Mouse (Mus musculus) frontal cortex, postnatal 36 days (tissue): ENCODE results near the gene Fam122a.

ENCODE experiments used
- DNase-seq, 2 experiments: peaks; one replicate each; pipeline ENCODE4 v3.0.0; 2022; ENCODE audit warnings: low spot score in 2 of 2

Gene Fam122a

GRCm38 (mm10) chr19:24490275-24490674 is 13.1 kb upstream of the Fam122a start:
- no peak for DNase-seq

DNA sequence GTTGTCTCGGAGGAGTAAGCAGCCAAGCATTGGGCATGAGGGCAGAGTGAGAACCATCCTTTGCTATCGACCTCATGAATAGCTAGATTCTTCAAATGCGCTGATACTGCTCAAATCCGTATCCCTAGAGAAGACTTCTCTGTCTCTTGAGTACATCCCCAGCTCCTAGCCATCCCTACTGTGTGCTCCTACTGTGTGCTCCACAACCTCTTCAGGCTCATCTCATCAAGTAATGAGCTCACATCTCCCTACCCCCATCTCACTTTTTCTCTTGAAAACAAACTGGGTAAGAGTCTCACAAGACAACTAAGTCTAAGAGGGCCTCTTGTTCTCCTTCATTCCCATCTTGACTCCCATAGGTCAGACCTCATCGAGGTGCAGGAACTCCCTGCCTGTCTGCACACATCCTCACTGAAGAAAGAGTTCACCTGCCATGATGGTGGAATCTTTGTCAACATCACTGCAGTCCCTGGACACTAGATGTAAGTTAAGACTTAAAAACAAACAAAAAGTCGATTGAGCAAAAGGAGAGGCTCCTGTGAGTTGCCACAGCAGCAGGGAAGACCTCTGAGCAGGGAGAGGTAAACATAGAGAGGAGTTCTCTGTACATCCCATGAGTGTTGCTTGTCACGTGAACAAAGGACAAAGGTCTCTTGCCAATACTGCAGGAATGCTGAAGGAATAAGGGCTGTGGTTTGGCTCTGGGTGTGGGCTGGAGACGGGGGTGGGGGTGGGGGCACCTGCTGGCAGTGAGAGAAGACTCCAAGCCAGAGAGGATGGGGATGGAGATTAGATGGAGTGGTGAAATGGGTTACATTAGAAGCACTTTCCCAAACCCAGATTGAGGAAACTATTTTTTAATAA is 9.5 kb upstream of the Fam122a start:
- no peak for DNase-seq

DNA sequence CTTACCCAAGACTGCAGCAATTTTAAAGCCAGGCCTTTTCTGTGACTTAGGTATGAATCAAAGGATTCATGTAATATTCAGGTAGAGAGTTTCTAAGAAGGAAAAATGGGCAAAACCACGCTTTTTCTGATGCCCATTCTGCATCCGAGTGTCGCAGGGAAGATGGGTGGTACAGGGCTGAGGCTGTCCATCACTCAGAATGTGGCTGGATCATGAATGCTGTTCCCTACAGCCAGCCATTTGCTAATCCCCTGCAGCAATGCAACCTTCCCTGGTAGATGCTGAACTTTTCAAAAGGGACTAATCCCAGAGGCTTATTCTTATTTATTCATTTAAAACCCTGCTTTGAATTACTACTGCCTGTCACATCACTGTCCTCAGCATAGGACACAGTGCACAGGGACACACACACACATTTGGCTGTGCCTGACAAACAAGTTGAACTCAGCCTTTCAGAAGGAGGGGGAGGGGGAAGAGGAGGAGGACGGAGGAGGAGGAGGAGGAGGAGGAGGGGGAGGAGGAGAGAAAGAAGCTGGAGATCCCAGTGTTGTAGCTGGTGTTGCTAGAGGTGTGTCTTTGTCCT is 7.5 kb upstream of the Fam122a start:
- DNase-seq: no peak

DNA sequence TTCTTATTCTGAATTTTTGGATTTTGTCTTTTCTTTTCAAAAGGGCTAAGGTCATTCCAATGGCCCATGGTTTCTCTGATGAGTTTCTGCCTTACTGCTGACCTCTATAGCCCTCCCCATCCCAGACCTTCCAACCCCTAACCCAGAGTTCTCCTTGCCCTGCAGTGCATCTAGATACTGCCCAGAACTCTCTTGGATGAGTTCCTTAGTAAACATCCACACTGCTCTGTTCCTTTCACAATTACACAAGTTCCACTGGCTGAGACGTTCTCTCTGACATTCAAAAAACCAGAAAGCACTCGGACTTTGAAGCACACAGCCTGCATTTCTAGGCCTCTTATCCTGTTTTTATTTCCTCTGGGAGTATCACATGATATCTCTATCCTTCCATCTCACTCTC is 3.8 kb upstream of the Fam122a start:
- no peak for DNase-seq

- DNase-seq: peak in 1 of 2 experiments; percentile 19
Observed at GRCm38 (mm10) chr19:24476461-24476860, 695 bp downstream of the Fam122a start.

DNA sequence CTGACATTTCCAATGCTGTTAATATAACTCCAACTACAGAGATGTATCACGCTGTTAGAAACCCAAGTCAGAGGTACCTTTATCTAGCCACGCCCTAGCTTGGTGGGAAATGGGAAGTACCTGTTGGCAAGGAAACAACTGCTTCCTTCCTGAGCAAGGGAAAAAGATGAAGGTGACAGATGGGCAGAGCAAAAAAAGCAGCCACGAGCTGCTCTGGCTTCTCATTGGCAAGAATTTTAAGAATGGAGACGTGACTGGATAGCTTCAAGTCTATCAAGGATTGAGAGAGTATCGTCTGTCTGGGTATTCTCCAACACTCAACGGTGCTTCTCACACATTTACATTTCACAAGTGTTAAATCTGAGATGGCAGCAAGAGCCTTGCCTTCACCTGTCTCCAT is 1.9 kb downstream of the Fam122a start:
- DNase-seq: no peak

GRCm38 (mm10) chr19:24472512-24472911 is 4.6 kb downstream of the Fam122a start:
- no peak for DNase-seq

DNA sequence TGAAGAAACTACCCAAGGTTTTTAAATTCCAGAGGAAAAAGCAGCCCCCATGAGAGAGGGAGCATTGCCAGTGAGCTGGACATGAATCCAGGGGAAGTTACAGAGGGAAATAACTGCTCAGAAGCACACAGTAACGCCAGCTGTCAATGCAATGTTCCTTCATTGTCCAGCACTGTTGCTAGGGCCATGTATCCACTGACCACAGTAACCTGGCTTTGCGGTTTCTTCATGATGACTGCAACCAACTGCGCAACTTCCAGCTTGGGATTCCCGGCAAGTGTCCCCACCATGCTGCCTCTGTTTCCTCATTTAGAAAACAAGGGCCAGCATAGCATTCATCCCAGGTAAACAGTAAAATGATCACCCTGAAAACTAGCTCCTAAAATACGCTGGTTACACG is 5.6 kb downstream of the Fam122a start:
- no peak for DNase-seq

DNA sequence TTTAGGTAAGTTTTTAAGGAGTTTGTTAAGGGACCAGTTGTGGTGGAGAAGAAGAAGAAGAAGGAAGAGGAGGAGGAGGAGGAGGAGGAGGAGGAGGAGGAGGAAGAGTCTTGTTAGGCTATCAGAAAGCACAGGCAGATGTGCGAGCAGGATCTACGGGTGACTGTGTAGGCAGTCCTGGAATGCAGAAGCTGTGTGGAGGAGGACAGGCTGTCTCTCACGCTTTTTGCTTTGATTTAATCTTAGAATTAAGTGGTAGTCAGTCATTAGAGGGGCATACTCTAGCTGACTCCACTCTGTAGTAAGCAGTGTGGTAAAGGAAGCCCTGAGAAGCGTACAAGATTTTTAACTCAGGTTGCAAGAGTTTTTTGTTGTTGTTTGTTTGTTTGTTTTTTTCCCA is 7.9 kb downstream of the Fam122a start:
- DNase-seq: no peak

- no peak for DNase-seq
Observed at GRCm38 (mm10) chr19:24468616-24469015, 8.5 kb downstream of the Fam122a start.

- no peak for DNase-seq
Observed at GRCm38 (mm10) chr19:24463011-24463410, 14.1 kb downstream of the Fam122a start.

DNA sequence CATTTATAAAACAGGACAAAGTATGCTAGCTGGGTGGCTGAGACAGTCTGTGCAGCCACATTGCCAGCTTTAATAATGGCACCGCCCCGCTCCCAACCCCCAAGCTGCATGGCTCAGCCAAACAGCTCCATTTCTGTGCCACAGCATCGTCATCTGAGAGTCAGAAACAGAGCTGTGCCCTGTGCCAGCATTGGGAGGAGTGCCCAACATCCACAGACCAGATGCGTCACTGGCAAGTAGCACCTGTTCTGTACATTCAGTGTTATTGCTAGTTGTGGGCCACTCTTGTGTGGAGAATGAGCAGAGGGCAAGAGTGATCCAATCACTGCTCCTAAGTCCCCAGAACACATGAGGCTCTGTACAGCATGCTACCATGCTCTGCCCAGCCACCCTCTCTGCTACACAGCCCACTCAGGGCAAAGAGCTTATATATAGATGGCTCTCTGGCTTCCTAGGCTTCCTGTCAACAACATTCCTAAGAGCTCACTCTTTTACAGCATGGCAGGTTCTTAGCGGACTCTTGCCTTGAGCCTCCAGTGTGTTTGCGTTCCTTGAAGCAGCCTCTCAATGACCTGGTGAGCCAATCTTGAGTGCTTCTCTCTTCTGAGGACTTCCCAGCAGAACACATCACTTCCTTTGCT is 20.4 kb downstream of the Fam122a start:
- peak; percentile 41 to 45 for DNase-seq

DNA sequence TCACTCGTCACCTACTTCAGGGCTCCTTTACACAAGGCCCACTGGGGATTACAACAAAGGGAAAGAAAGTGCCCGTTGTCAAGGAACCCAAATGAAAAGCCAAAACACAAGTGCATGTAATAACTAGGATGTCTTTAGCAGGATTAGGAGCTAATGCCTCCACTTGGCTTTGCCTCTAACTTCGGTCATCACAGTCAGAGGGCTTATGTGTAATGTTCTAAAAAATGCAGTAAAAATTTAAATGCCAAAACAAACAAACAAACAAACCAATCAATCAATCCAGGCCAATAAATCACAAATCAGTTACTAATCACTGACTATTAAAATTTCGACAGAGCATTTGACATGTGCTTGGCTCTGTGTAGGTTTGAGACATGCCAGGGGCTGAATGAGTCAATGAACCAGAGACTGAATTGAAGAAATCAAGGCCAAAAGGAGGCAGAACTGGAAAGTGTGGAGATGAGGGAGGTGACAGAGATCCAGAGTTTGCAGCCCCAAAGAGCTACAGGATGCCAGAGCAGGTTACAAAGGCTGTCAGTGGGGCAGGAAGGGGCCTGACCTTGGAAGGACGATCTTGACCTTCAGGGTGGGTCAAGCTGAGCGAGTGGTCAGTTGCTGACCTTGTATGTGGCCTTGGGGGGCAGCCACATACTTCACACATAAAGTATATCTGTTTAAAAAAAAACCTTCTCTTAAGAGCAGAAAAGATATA is 21.8 kb downstream of the Fam122a start:
- no peak for DNase-seq

DNA sequence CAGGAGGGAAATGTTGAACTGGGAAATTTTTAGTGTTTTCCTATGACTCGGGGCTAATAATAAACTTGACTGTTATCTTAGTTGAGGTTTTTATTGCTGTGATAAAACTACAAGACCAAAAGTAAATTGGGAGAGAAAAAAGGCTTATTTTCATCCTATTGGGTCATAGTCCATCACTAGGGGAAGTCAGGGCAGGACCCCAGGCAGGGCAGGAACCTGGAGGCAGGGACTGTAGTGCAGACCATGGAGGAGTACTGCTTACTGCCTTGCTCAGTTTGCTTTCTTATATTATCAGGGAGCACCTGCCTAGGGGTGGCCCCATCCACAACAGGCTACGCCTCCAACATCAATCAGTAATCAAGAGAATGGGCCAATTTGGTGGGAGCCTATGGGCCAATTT is 22.7 kb downstream of the Fam122a start:
- DNase-seq: no peak

DNA sequence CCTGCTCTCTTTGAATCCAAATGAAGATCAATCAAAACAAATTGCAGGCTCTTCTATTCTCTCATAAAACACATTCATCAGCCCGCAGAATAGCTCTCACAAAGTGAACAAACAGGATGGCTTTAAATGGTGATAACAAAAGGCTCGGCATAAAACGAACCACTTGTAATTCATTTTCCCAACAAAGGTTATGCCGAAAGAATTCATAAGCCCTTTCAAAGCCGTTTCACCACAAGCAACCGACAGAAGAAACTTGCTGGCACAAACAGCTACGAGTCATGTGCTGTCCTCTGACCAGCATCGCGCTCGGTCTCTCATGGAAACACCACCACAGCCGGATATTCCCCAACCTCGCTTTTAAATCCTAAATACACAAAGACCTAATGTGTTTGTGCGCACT is 23.8 kb downstream of the Fam122a start:
- peak; percentile 29 to 33 for DNase-seq

GRCm38 (mm10) chr19:24452441-24452898 is 24.7 kb downstream of the Fam122a start:
- no peak for DNase-seq

- DNase-seq: no peak
Observed at GRCm38 (mm10) chr19:24451626-24452025, 25.5 kb downstream of the Fam122a start.

GRCm38 (mm10) chr19:24450740-24451139 is 26.4 kb downstream of the Fam122a start:
- DNase-seq: no peak

- DNase-seq: no peak
Observed at GRCm38 (mm10) chr19:24444322-24444721, 32.8 kb downstream of the Fam122a start.

DNA sequence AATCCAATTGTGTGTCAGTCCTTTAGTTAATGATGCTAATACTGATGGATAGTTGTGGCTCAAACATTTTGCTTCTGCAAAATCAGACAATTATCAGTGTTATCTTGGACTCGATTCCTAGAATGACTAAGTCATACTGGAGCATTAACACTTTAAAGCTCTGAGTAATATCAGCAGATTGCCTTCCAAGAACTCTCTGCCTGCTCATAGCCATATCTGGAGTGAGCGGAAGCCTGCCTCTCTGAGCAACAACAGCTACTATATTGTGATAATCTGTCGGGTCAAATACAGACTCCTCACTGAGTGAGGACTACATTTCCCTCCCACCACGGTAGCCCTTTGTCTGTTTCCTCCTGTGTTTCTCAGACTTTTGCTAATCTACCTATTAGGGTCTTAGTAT is 37.4 kb downstream of the Fam122a start:
- DNase-seq: no peak

- no peak for DNase-seq
Observed at GRCm38 (mm10) chr19:24434291-24434690, 42.9 kb downstream of the Fam122a start.

DNA sequence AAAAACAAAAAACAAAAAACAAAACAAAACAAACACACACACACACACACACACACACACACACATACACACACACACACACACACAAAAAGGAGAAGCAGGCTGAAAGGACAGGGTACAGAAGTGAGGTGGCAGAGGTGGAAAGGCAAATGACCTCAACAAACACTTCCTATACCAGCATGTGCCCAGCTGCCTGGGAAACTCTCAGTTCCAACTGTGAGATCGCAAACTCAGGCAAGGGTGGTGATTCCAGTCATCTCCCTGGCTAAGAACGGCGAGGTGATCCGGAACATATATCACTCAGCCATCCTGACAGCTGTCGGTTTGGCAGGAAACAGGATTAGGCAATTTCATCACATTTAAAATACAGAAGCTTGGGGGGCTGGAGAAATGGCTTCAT is 44.7 kb downstream of the Fam122a start:
- DNase-seq: no peak
